Mouse (Mus musculus) liver (tissue): Measurements from ENCODE around the gene Rflna.

Source experiments
- DNase-seq: peaks from one replicate; pipeline ENCODE4 v3.0.0-alpha.2; 2020; ENCODE audit warnings: mixed read lengths

Gene Rflna

DNA sequence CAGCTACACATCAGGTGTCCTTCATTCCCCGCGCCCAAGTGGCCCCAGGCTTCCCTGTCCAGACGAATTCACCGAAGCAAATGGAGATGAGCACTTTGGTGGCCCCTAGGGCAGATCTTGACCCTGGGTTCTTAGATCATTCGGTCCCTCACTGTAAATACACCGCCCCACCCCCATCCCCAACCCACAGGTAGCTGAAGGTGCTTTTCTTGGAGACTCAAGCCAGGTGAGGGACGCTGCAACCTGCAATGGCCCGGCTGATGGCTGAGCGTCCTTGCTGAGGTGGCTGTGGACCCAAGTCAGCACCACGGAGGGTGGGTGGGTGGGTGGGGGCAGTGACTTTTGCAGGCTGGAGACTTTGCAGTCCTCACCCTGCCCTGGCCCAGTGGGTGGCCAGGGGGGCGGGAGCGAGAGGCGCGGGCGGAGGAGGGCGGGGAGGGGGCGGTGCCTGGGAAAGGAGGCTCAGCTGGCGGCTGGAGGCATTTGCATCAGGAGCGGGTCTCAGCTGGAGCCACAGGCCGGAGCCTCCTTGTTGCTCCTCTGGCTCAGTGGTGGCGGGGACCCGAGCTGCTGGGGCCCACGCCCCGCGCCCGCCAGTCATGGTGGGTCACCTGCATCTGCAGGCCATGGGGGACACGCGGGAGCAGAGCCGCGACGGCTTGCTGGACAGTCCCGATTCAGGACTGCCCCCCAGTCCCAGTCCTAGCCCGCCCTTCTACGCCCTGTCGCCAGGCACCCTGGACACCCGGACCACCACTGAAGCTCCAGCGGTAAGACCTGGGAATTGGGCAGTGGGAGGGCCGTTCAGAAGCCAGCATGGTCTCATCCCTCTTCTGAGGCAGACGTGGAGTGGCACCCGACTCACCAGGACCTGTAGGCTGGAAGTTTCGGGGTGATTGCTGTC lies at the start of gene Rflna:
Gene Rflna, plus strand, starts transcription at position 253 of the 904 bp plus-strand sequence.
- peak; percentile 51 for DNase-seq

DNA sequence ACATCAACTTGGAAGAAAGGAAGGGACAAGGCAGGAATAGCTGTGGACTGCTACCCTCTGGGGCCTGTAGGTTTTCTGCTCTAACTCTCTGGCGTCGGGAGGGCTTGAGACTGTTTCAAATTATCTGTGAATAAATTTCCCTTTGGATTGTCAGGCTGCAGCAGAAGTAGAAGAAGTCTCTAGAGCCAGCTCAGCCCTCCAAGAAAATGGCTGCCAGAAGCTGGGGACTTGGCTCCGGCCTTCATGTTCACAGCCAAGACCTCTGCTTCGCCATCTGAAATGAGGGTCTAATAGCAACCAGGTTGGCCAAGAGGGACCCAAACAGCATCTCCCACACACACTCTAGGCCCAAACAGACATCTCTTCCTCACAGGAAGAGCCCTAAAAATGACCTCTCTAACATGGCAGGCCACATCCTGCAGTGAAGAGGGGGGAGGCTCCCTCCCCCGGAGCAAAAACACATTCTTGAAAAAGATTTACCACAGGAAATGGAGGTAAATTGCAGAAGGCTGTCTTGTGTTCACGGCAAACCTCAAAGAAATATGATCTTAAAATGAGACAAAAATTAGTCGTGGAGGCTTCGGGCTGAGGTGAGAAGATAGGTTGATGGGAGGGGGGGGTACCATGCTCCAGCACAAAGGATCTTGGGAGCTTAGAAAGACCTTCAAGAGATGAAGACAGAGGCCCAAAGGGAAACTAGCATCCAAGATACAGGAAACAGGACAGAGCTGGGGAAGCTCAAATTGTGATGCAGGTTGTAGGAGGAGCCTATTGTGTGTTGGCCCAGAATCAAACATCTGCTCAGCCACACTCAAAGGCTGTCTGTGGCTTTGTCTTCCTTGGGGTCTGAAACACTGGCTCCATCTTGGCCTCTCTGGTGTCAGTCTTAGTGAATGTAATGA lies 48.4 kb upstream of the Rflna start:
- no peak for DNase-seq

DNA sequence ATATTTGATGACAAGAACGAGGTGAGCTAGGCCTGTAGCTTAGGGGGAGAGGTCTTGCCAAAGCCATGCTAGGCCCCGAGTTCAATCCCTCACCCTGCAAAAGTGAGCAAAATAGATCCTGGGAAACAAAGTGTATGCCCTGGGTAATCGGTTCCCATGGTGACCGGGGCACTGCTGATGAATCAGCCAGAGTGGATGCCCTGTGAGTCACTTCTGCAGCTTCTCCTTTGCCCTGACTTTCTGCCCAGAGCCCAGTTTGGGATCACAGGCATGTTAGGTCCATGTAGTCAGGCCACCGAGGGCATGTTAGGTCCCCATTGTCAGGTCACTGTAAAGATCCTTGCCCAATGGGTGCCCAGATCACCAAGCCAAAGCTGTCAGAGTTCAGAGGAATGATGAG lies 45.5 kb upstream of the Rflna start:
- no peak for DNase-seq

DNA sequence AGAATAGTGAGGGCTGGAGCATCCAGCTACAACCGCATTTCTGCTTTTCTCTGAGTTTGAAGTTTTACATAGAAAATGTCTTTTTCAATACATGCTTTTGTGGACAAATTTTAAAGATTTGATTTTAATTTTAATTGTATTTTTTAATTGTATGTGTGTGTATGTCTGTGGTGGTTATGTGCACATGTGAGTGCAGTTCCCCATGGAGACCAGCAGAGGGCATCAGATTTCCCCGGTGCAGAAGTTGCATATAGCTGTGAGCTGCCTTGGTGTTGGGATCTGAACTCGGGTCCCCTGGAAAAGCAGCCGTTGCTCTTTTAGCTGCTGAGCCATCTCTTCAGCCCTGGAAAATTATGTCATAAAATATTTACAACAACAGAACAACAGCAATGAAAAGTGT lies 43.9 kb upstream of the Rflna start:
- DNase-seq, result no peak

DNA sequence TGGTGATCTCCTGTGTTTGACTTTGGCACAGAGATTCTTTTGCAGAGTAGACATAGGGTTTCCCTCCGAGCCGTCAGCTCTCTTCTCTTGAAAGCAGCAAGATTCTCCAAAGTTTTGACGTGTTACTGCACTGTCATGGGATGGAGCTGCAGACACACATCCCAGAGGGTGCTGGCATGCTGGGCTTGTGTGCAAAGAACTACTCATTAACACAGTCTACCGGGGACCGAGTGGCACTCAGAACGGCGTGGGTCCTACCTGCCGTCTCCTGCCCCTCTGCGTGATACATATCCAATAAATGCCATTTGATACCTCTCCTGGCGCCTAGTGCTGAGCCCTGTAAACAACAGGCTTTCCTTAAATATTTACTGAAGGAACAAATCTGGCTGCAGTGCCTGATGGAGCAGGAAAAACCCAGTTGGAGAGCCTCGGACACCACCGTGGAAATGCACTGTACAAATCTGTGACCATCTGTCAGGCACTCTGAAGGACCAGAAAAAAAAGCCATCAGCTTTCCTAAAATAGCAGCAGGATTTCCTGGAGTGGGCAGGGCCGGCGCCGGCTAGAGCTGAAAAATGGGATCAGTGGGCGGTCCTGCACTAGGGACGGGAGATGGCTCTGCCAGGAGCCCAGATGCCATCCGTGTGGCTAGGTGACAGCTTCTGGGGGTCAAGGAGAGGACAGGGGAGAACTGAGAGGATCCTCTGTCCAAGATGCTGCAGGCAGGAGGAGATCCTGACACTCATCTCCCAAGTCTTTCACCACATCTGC lies 42.7 kb upstream of the Rflna start:
- DNase-seq, result peak; percentile 42

DNA sequence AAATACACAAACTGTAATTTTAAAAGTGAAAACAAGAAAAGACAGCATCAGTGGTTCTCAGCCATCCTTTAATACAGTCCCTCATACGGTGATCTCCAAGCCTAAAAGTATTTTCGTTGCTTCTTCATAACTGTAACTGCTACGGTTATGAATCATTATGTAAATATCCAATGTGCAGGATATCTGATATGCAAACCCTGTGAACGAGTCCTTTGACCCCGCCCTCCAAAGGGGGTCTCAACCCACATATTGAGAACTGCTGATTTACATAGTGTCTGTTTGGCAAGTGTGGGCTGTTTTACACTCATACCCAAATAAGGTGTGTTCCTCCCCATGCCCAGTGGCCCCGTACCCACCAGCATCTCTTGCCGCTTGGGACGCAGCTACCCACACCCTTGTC lies 41.6 kb upstream of the Rflna start:
- no peak for DNase-seq

DNA sequence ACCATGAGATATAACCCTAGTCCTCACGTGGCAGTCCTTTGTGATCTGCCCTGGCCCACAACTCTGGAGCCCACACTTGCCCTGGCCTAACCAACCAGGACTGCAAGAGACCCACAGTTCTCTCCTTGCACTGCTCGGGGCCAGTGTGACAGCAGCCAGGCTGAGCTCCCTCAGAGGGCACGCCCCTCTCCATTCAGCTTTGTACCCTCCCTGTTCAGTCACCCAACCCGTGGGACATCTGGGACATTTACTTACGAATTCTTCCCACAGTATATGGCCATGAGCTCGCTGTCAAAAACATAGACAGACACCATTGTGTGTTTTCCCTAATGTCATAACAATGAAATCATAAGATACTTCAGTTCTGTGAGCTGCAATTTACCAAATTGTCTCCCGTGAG lies 40.3 kb upstream of the Rflna start:
- DNase-seq, result no peak

DNA sequence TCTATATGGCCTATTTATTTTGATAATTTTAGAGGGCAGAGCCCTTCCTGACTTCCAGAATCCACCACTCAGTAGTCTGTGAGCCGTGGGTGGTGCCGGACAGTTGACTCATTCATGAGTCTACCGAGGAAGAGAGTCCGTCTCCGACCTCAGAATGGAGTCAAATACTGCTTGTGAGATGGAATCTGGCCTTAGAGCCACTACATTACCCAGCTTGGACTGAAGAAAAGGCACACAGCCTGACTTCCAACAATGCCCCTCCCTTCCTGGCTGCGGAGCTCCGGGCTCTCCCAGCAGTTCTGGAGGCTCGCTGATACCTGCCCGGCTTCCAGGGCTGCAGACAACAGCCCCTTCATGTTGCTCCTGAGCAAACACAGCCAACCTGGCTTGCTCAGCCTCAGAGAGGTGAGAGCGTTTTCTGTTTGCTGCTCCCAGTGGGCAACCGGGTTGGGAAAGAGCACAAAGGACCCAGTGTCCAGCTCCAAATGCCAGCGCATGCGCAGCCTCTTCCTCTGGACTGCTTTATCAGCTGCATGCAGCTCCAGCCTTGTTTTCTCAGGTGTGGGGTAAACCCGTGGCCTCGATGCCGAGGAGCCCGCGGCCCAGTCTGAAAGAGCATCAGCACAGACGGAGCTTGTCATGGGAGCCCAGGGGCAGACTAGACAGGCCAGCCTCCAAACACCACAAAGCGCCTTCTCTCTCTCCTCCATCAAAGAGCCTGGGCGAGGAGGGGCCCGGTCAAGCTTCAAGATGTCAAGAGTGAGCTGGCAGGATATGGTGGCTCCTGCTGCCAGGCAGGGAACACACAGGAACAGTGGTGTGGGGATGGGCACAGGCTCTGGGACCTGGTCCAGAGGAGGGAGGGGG lies 39.0 kb upstream of the Rflna start:
- DNase-seq, result peak; percentile 55

DNA sequence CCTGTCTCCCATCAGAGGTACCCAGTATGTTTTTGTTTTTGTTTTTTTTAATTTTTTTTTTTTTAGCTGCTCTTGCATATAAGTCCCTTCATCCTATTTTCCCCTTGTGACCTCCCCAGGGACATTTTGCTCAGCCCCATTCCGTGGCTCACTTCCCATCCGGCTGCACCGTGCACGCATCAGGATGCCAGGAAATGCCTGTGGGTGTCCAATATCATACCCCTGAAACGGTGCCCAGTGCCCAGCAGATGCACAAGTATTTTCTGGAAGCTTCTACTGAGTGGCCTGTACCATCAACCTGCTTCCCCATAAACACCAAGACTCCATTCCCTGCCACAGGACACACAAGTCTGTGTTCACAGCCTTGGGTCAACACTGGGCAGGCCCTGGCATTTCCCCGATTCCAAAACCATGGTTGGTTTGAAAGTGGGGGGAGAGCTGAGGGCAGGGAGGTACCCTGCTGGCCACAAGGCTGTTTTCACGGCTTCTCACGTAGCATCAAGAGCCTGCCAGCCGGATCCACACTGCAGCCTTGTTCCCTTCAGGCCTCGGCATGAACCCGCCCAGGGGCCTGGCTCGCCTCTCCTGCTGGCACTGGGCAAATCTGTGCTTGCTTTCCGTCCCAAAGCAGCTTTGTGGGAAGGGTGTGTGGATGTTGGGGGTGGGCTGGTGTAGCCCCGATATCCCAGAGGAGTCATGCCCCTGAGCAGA lies 36.2 kb upstream of the Rflna start:
- no peak for DNase-seq

DNA sequence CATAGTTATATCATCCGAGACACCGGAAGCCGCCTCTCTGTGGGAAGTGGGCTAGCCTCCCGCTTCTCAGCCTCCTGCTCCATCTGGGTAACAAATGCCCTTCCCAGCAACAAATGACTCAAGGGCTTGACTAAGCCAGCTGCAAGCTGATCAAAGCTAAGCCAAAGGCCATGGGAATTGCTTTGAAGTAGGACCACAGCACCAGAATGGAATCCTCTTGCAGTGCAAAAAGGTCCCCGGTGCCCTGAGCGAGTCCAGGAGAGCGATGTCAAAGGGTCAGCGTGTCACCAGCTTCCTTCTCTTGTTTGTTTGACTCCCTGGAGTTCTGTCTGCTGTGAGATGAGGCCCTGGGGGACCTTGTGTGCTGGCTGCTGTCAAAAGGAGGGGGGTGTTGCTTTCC lies 33.2 kb upstream of the Rflna start:
- DNase-seq, result peak; percentile 16

DNA sequence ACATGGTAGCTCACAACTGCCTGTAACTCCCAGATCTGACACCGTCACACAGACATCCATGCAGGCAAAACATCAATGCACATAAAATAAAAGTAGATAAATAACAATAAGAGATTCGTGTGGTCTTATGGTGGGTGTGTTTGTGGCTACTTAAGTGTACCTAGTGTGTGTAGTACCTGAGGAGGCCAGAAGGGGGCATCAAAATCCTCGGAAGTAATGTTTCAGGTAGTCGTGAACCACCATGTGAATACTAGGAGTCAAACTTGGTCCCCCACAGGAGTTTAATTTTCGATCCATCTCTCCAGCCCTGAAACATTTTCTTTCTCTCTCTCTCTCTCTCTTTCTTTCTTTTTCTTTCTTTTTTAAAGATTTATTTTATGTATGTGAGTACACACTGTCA lies 16.8 kb upstream of the Rflna start:
- DNase-seq, result no peak

DNA sequence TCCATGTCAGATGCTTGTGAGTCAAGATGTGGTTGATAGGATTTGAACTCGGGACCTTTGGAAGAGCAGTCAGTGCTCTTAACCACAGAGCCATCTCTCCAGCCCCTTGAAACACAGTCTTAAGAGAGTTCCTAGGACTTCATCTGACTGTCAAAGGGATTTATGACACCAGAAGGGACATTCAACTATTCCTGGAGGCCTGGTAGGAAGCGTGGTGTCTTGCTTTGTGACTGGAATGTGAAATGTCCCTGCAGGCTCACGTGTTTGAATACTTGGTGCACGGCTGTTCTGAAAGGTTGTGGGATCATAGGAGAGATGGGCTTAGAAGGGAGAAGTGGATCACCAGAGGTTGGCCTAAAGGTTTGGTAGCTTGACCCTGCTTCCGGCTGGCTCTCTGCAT lies 16.4 kb upstream of the Rflna start:
- no peak for DNase-seq

DNA sequence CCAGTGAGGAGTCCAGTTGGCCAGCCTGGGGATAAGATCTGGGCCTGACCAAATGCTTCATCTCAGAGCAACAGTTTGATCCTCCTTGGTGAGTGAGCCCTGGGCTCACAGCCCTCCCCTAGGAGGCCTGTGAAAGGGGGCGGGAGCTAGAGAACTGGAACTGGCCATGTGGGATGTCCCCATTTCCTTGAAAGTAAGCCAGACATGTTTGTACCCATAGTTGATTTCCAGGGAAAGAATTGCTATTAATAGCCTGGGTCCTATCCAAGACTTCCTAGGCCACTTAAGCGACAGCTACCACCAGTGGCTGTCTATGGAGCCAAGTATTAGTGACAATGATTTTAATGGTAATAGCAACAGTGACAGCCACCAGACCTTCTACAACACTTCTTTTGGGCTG lies 13.3 kb upstream of the Rflna start:
- no peak for DNase-seq

DNA sequence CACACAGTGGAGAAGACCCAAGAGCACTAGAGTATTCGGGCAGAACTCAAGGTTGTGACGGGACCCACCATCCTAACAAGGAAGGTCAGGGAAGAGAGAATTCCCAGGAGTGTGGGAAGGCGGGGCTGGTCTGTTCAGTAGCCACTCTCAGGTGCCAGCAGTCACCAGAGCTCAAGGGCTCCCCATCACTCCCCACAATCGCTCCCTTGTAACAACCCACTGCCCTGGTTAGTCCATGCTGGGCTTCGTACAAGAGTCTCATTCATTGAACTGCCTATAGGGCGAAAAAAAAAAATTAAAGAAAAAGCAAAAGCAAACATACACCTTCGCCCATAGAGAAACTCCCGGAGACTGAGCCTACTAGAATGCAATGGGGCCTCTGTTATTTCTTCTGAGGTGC lies 10.7 kb upstream of the Rflna start:
- DNase-seq, result no peak

DNA sequence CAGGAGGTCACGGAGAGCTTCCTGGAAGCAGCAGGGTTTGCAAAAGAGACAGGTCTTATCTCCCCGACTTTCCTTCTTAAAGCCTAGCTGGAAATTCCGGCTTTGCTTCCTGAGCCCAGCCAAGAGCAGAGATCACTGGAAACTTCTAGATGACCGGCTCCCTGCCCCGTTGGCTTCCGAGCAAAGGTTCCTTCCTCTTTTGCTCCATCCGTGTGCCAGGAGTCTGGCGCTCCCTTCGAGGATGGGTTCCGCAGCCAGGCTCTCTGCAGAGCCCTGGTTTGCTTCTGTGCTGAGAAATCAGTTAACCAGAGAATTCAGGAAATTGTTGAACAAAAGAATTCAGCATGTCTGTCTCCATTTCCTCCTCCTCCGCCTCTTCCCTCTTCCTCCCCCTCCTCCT lies 10.1 kb upstream of the Rflna start:
- no peak for DNase-seq

DNA sequence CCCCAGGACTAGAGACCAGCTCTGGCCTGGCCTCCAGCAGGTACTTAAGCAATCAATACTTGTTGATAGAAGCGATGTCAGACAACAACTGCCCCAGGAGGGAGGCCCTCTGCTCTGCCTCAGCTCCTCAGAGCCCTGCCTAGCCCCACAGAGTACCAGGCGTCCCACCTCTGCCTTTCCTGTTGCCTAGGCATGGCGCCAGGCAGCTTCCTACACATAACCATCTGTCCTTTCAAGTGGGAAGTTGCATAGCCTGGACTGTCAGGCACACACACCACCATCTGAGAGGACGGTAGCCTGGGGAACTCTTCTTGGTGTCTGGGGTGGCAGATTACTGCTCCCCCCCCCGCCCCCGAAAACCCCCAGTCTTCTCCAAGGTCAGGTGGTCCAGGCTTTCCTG lies 6.2 kb upstream of the Rflna start:
- no peak for DNase-seq

DNA sequence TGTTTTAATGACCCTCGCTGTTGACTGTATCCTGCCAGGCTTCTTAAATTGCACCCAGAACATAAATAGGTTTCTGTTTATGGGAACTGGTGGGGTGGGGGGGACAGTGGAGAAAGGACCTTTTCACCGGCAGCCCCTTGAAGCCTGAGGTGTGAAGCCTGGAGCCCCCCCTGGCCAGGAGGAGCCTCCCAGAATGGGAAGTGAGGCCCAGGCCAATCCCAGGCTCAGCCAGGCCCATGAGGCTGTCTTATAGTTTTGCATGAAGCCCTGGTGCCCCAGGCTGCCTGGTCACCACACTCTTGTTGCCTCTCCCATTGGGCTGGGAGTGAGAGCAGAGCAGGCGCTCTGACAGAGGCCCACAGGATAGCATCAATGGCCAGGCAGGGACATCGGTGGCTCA lies 5.1 kb upstream of the Rflna start:
- no peak for DNase-seq

DNA sequence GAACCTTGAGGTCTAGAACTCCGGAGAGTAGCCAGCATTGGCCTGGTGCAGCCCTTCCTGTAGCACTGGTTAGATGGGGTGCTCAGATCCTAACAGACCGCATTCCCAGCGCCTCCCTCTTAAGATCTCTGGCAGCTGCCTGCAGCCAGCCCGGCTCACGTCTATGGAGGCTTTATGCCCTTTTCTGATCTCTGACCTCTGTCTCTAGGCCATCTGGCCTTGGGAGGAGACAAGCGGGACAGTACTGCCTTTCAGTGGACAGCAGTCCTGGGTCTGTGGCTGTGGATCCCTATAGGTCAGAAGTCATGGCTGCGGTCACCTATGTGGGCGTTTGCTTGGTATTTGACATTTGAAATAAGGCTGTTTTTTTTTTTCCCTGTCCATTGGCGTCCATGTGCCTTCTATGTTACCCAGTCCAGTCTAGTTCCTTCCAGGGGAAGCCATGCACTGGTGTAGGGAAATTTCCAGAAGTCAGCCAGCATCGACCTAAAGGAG lies 2.2 kb upstream of the Rflna start:
- DNase-seq, result no peak

DNA sequence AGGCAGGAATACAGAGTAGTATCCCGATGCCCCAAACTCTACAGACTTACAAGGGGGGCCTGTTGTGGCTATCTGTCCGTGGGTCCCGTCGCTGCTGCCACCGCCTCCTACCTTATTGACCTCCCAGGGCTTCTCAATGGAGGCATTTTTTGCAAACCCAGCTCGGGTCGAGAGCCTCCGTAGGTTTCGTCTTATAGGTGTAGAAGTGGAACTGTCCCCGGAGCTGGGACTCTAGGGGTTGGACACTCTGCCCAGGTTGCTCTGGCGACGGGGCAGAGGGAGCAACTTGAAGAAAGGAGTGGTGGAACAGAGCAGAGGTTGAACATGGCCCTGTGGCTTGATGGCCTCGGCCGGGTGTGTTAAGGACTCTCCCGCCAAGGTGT lies 843 bp downstream of the Rflna start:
- no peak for DNase-seq

DNA sequence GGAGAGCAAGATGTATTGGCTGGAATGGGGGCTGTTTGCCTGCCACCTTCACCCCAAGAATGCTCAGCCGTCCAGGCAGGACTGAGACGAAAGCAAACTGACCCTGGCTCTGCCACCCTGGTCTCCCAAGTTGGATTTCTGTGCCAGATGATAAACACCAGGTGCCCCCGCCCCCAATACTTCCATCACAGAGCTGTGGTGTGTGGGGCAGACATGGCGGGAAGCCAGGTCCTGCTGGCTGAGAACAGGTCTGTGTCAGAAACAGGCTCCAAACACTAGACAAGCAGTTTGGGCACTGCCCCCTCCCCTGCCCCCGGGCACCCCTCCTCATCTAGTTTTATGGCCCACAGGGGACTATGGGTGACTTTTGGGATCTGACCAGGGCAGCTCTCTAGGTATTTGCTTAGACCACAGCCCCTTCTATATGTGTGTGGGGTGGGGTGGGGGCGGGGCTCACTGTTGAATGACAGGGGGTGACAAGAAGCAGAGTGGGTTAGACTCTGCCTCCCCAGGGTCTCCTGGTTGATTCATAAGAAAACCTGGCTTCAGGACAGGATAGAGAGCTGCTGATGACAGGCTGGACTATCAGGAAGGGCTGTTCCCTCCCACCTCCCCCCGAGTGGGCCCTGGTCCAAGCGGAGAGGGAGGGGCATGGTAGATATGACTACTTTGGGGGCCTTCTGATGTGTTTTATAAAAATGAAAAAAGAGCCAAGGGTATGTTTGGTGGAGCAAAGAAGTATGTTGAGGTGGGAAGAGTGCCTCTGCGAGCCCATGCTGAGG lies 3.0 kb downstream of the Rflna start:
- no peak for DNase-seq

DNA sequence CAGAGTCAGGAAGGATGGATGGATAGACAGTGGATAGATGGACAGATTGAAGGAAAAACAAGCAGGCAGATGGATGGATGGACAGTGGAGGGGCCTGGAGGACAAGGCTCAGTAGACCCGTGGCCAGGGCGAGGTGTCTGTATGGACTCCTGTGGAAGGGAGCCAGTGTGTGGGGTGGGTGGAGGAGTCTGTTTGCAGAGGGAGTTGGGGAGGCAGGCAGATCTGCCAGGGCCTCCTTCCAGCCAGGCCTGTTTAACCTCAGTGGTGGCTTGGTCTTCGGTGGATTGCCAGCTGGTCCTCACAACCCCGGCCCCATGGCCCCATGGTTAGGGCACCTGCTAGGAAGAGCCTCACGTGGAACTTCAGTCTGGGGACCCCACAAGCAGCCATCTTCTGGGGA lies 3.9 kb downstream of the Rflna start:
- no peak for DNase-seq
